Mouse (Mus musculus) CD4-positive, CD25-positive, alpha-beta regulatory T cell, adult 4 months (primary cell): Measurements from ENCODE around the gene Lrrk2. TPM values are rescaled to one million over a fixed set of nuclear protein-coding genes. Genes with fewer than 3 reads are reported as not detected.

Source experiments
- ATAC-seq: one replicate; pipeline ENCODE4 v1.8.0; 2017
- polyA plus RNA-seq, 2 experiments: library from polyadenylated mRNA; unstranded; fragments of 100-300 nt; shearing (Covaris generic); gene quantifications; one replicate each; pipeline ENCODE4 v1.2.1; 2017

The Lrrk2 gene
- under 1 TPM in 1 of 2 experiments, not detected in 1; 0.37 TPM for polyA plus RNA-seq

DNA sequence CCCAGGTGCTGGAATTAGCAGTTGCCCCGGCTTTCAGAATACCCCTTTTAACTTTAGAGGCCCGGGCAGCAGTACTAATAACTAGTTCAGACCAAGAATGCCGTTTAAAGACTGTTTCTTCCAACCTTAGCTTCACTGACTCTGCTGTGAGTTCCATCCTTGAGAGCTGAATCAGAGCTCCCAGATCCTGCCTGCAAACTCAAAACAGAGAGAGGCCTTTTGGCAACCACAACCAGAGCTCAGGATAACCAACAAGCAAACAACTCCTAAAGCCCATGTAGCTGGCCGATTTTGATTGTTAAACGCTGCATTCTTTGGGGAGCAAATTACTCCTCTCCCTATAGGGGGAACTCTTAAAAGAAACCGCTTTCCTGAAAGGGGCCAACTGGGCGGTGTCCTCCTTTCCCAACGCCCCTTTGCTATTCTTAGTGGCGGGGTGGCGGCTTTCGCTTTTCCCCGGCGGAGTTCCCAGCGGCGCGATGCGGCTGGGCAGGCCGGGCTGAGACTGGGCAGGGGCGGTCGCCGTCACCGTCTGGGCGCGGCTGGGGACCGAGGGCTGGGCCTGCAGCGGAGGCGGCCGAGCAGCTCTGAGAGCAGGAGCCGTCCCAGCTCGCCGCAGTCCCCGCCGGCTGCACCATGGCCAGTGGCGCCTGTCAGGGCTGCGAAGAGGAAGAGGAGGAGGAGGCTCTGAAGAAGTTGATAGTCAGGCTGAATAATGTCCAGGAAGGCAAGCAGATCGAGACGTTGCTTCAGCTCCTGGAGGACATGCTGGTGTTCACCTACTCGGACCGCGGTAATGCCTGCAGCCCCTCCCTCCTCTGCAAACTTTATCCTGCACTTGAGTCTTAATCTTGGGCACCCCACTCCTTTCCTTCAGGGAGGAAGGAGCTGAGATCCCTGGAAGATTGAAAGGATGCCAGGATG lies at the start of gene Lrrk2:
Gene Lrrk2, plus strand, starts transcription at position 531 of the 924 bp plus-strand sequence.
- peak; percentile 61 for ATAC-seq

DNA sequence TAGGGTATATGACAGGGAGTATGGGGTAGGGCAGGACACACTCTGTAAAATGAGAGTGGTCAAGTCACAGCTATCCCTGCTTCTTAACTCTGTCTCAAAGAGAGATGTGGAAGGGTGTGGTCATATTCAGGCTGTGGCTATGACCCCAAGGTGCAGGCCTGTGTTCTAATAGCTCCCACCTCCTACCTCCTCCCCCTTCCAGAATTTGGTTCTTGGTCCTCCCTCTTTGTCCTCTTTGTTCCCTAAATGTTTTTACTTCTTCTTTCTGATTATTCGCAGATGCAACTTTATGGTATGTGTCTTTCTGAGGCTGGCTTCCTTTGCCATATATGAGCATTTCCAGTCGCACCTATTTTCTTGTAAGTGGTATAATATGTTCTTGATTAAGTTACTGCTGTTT lies 48.5 kb upstream of the Lrrk2 start:
- ATAC-seq = no peak

DNA sequence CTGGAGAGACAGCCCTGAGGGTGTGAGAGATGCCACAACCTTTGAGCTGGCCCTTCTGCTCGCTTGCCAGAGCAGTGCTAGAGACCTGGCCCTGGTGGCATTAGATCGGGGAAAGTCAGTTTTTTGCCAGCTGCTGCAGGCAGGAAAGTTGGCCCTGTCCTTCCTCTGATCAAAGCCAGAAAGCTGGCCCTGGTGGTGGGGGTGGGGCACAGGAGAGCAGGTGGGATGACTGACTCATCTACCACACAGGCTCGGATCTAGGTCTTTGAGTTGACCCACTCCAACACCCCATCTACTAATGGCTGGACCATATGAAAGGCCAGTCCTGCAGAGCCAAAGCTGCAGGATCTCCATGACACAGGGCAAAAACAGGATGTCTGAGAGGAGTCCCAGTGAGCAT lies 43.8 kb upstream of the Lrrk2 start:
- ATAC-seq = no peak

GRCm38 (mm10) chr15:91632473-91632872 lies 40.5 kb upstream of the Lrrk2 start:
- no peak for ATAC-seq

DNA sequence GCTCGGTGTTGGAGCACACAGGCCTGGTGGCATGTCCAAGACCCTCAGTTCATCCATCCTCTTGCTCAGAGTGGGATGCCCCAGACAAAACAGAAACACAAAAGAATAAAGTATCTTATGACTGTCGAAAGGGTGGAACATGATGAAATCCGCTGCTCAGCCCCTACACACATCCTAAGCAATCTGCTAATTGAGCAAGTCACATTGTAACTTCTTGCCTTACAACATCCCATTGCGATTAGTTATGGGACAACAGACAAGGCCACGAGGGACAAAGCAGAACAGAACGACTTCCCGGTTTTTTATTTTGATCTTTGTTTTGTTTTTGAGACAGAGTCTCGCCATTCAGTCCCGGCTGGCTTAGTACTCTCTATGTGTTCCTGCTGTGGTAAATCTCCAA lies 39.9 kb upstream of the Lrrk2 start:
- ATAC-seq = no peak

DNA sequence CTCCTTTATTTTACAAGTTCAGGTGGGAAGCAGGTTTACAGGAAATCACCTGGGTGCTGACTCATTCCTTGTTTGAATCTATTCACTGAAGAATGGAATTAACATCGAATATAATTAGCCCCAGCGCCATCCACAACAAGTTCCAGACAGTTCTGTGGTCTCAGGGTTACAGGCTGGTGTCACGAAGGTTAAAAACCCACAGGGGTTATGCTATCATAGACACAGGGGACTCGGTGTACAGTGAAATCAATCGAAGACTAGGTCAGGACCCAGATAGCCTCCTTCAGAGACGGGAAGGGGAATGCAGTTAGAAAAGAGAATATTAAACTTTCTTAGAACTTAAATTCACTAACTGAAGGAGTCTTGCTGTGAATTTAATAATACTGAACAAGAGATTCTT lies 39.2 kb upstream of the Lrrk2 start:
- ATAC-seq = no peak

DNA sequence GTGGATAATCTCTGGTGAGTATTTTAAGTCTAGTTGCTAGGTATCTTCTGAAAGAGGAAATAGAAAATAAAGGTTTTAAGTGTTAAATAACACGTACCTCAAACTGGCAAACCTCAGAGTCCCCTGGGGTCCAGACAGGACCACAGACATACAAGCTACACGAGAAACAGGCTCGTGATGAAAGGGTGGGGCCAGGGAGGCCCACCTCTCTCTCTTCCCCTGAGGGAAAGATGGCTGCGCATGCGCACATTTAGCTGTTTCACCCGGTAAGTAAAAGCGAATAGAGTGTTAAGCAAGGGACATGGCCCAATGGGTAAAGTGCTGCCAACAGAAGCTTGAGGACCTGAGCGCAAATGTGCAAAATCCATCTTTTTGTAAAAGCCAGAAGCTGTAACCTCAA lies 38.7 kb upstream of the Lrrk2 start:
- no peak for ATAC-seq

DNA sequence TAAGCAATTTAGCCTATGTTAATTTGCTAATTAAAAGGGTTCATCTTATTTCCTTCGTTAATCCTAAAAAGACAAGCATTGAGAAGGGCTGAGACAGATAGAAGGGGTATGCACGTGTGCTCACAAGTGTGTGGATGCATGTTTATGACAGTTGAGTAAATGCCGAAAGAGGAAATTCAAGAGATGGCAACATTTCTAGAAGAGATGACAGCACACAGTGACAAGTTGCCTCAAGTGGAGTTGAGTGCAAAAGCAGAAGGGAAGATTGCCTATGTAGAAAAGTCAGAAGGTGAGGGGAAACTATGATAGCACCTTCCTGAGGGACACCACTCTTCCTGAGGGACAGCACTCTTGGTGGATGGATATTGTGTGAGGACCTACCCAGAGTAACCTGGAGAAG lies 31.3 kb upstream of the Lrrk2 start:
- no peak for ATAC-seq

DNA sequence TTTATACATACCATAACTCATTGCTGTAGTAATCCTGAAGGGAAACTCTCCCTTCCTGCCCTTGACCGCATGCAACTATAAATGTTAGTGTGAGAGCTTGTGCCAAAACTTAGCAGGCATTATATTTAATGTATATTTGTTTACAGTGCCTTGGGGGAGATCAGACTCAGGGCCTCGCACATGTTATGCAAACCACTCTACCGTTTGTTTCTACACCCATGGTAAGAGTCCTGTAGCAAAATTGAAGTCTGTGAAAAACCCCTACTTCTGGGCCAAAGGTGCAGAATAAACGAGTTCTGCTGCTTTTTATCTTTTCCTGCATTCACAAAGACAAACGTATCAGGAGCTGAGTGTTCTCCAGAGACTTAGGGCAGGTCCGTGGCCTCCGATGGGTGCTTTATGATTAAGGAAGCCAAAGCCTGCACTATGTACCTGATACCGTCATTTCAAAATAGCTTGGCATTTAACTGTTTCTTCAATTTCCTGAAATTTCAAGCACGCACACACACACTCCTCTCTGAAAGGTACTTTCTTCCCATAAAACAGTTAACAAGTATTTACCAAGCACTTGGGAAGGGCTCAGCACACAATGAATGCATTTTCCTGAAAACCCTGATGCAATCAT lies 30.2 kb upstream of the Lrrk2 start:
- ATAC-seq = no peak

GRCm38 (mm10) chr15:91643632-91644348 lies 29.2 kb upstream of the Lrrk2 start:
- ATAC-seq = no peak

- ATAC-seq = no peak
These were observed 22.7 kb upstream of the Lrrk2 start for GRCm38 (mm10) chr15:91650270-91650669.

DNA sequence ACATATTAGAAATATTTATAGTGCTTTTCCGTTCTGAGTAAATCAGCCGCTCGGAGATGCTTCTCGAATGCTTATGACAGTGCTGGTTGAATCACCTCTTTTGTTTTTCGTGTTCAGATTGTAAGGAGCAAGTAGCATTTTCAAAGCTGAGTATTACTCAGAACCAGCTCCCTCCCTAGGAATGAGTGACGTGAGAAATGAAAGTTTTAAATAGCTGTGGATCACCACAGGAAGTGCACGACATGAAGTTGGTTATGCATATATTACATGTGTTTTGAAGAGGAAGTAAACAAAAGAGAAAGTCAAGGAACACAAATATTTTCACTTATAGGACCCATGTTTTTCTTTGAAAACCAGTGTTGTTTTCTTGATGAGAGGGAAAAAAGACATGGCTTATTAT lies 21.5 kb upstream of the Lrrk2 start:
- ATAC-seq = no peak

GRCm38 (mm10) chr15:91658227-91658626 lies 14.7 kb upstream of the Lrrk2 start:
- ATAC-seq = no peak

DNA sequence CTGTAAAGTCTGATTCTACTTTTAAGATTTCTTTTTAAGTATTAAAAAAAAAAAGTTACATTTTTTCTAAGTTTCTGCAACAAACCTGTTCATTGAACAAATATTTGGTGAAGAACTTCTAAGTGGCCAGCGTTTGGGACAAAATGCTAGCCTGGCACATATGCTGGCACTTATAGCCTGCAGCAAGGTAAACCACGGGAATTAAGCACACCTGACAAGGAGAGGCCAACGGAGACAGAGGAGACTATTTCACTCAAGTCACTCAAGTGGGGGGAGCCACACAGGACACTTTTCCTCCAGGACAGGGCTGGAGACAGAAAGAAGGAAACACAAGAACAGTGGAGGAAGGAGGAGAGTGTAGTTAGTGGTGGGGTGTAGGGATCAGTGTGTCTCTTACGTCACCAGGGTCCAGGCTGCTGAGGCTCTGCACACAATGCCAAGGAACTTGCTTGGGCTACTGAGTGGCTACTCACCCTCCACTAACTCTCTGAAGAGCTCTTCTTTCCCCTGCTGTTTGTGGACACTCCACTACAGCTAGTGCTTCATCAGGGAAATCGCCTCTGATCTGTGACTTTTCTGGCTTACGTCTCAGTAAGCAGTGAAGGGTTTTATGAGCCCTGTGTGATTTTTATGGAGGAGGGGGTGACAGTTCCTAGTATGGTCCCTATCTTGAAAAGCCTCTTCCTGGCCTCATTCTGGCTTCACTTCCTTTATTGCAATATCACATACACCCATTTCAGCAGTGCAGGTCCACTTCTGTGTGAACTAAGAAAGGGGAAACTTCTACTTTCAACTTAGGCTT lies 12.5 kb upstream of the Lrrk2 start:
- ATAC-seq = no peak

DNA sequence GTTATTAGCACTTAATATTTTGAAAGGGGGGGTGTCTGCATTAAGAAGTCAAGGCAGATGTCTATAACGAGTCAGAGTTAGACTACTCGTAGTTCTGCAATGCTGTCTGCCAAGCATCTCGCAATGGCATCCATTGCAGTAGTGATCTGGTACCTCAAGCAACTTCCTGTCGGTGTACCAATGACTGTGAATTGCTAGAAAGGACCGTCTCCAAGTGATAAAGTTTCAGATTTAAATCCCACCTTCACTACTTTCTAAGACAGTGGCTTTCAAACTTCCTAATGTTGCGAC lies 12.0 kb upstream of the Lrrk2 start:
- no peak for ATAC-seq

- no peak for ATAC-seq
These were observed 8.3 kb upstream of the Lrrk2 start for GRCm38 (mm10) chr15:91664586-91665132.

DNA sequence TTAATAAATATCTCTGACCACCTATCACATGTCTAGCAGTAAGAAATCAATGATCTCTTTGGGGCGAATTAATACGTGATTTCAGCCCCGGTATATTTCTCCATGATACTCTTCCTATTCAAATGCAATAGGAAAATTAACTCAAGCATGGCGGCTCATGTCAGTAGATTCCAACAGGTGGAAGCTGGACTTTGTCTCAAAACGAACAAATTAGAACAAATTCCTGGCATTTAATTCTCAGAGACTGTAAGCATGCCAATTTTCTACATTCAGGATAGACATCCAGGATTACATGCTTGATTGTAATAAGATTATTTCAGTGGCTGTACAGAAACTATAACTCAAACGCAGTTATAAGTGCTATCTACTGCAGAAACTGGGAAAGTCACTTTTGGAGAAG lies 7.4 kb upstream of the Lrrk2 start:
- ATAC-seq = no peak

DNA sequence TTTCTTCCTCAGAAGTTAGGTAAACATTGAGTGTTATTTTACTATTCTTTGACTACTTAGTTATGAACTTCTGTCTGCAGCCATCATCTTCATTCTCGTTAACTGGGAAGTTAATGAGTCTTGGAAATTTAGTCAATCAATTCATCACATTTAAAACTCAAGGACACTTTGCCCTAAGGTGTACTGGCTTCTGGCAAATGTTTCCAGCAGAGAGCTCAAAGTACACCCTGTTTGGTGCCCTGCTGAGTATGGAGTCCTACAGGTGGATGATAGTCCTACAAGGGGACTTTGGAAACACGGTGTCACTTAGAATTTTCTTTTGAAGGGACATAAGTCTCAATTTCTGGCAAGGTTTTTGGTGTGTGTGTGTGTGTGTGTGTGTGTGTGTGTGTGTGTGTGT lies 1.8 kb upstream of the Lrrk2 start:
- ATAC-seq = no peak

DNA sequence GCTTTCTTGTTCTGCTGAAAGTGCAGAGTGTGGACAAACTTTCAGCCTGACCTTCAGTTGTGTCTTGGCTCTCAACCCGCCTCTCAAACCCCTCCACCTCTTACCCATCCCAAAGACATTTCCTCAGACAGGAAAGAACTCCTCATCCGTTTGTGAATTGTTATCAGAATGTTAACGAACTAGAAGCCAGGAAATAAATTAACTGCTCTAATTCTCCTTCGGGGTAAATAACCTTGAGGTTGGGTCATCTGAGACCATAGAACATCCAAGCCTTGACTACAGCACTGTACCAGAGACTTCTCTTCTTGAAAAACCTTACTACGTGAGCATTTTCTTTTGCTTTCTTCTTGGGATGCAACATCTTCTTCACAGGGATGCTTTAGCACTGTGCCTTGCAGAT lies 988 bp upstream of the Lrrk2 start:
- no peak for ATAC-seq

GRCm38 (mm10) chr15:91673569-91673905 lies 562 bp downstream of the Lrrk2 start:
- no peak for ATAC-seq

DNA sequence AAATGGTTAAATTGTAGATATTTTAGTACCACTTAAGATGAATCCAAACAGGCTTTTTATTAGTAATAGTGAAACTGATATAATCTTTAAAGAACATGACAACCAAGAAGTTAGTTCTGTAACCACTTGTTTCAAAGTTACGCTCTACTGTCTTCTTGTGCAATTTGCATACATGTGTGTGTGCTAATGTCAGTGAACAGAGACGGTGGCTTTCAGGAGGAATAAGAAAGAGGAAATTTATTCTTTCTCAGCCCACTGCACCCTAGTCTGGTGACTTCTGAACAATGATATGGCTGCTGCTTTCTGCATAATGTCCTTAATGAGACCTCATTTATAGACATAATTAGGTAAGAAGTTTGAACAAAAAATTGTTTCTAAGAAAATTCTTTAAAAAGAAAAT lies 7.1 kb downstream of the Lrrk2 start:
- no peak for ATAC-seq

DNA sequence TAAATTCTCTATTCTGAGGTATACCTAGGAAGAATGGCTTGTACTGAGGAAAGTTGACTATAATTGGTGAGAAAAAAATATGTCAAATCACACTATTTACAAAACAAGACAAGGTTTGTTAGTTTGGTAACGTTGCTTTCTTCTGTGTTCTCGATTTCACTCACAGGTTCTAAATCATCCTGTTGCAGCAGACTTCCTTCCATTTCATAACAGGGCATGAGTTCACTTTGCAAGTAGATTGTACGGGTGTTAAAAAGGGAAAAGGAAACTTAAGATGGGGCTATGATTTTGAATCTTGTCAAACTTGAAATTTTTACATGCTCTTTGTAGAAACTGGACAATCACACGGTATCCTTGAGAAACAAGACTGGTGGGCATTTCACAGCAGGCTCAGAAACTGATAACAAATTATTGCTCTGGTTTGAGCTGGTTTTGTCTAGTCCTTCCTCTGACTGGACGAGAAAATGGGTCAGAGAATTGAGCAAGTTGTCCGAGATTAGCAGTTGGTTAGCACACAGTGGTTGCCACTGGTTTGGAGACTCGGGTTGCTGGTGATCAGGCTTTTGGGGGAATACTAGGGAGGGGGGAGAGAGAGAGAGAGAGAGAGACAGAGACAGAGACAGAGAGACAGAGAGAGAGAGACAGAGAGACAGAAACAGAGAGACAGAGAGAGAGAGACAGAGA lies 13.0 kb downstream of the Lrrk2 start:
- no peak for ATAC-seq
